Mouse (Mus musculus) limb, embryonic 11.5 days (tissue): ENCODE measurements around the gene Tasp1. TPM values are rescaled to one million over a fixed set of nuclear protein-coding genes. Genes with fewer than 3 reads are reported as not detected.
"Not testable (repeated sequence)": the region's sequence is repeated elsewhere in the genome, so short reads cannot be mapped to it uniquely, and the experiment has no call there.

ENCODE experiments used
- ATAC-seq: fragments of 200-750 bp; cut with Nextera tagmentation; 2 replicates; pipeline ENCODE4 v1.8.0; 2017; ENCODE audit warnings: low read depth; ENCODE audit not compliant: insufficient number of reproducible peaks, low FRiP score, low TSS enrichment
- DNase-seq: peaks from one replicate; pipeline ENCODE4 v3.0.0-alpha.2; 2015; ENCODE audit warnings: low spot score
- H3K27ac ChIP-seq: fragments of 300-500 bp; sonication (generic); replicated peaks from 2 replicates; pipeline ENCODE4 v1.5.1; 2014; ENCODE audit warnings: low read depth, mild to moderate bottlenecking, low read length
- H3K27me3 ChIP-seq: fragments of 300-500 bp; sonication (generic); 2 replicates; pipeline ENCODE4 v1.6.1; 2014; ENCODE audit warnings: mild to moderate bottlenecking, low read length, mixed read lengths; ENCODE audit not compliant: control insufficient read depth, insufficient read depth
- H3K36me3 ChIP-seq: fragments of 300-500 bp; sonication (generic); 2 replicates; pipeline ENCODE4 v1.6.1; 2014; ENCODE audit warnings: mild to moderate bottlenecking, low read length, moderate library complexity, mixed read lengths; ENCODE audit not compliant: control insufficient read depth, insufficient read depth
- H3K4me1 ChIP-seq: fragments of 300-500 bp; sonication (generic); 2 replicates; pipeline ENCODE4 v1.6.1; 2014; ENCODE audit warnings: low read length, mixed read lengths; ENCODE audit not compliant: control insufficient read depth, insufficient read depth
- H3K4me2 ChIP-seq: fragments of 300-500 bp; sonication (generic); 2 replicates; pipeline ENCODE4 v1.6.1; 2014; ENCODE audit warnings: low read depth, mild to moderate bottlenecking, moderate library complexity; ENCODE audit not compliant: severe bottlenecking
- H3K4me3 ChIP-seq: fragments of 300-500 bp; sonication (generic); 2 replicates; pipeline ENCODE4 v1.5.1; 2014; ENCODE audit warnings: low read depth, low read length
- H3K9ac ChIP-seq: fragments of 300-500 bp; sonication (generic); 2 replicates; pipeline ENCODE4 v1.6.1; 2014; ENCODE audit warnings: mild to moderate bottlenecking, low read length
- H3K9me3 ChIP-seq: fragments of 300-500 bp; sonication (generic); 2 replicates; pipeline ENCODE4 v1.6.1; 2016; ENCODE audit warnings: low read length; ENCODE audit not compliant: control insufficient read depth
- WGBS: fragments of 180-500 bp; shearing (Covaris S2); extraction: QIAGEN DNeasy Blood & Tissue Kit; methylation state at CpG from one replicate; pipeline ENCODE4 v1.1.7; 2014; 5-methylcytosine and 5-hydroxymethylcytosine counted together
- polyA plus RNA-seq: library from polyadenylated mRNA; unstranded; fragments of >200 nt; fragmentation: Nextera tagmentation; extraction: Ambion mirVana; gene quantifications from 2 replicates; pipeline ENCODE4 v1.2.1, GENCODE M21; 2014

Gene Tasp1
- polyA plus RNA-seq, 1 experiment from 2014 or later = 20.2 TPM

- 85% methylated on average over 5 of the region's 5 CpGs for WGBS
- Histone ChIP-seq H3K9me3 (no peaks in the 10 kb centered on the region), H3K4me1 (no peaks in the 10 kb centered on the region), H3K36me3 (no peaks in the 10 kb centered on the region), H3K27ac (no peak overlapping the region), H3K4me3 (no peak overlapping the region), H3K9ac (no peak overlapping the region), H3K4me2 (no peak overlapping the region), H3K27me3 (no peaks in the 10 kb centered on the region)
- no peak for ATAC-seq
- no peak for DNase-seq
These were observed 29.4 kb upstream of the Tasp1 start for GRCm38 (mm10) chr2:140096034-140096433.

DNA sequence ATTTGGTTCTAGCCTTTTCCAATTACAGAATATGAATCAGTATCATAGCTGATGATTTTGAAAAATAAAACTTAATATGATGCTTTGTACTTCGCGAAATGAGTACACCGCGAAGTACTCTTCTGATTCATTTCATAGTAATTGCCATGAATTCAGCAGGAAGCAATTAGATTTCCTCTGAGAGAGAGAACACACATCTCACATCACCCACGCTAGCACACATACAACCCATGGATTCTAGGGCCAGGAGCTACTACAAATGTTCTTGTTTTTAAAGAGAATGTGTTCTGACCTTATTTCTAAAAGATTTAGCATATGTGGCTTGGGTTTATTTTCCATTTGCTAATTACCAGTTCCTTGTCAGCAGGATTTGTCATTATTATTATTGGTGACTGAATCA is 26.8 kb upstream of the Tasp1 start:
- no peak for DNase-seq
- H3K4me2 ChIP-seq = no peak overlapping the region
- no peaks in the 10 kb centered on the region for H3K36me3 ChIP-seq
- no peak overlapping the region for H3K4me3 ChIP-seq
- H3K9me3 ChIP-seq = no peaks in the 10 kb centered on the region
- H3K9ac ChIP-seq = no peak overlapping the region
- H3K27ac ChIP-seq = no peak overlapping the region
- no peak for ATAC-seq
- 95% methylated on average over 5 of the region's 5 CpGs for WGBS
- H3K4me1 ChIP-seq = no peaks in the 10 kb centered on the region
- H3K27me3 ChIP-seq = no peaks in the 10 kb centered on the region

DNA sequence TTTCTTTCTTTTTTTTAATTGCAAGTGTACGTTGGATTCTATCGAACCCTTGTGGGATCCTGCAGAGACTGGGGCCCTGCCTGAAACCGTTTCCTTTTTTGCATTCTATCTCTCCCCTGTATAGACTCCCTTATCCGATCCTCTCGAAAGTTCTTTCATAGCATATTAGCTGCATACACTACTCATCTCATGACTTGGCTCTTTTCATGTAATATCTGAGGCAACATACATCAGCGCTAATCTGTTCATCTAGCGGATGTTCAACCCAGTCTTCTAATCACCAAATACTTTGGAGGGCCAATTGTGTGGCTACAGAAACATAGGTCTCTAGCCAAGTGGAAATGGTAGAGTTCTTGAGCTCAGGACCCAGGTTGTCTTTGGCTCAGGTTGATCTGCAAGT is 17.6 kb upstream of the Tasp1 start:
- Histone ChIP-seq H3K9ac (no peak overlapping the region), H3K36me3 (no peaks in the 10 kb centered on the region), H3K4me2 (no peak overlapping the region), H3K9me3 (no peaks in the 10 kb centered on the region), H3K4me3 (no peak overlapping the region), H3K4me1 (no peaks in the 10 kb centered on the region), H3K27me3 (no peaks in the 10 kb centered on the region), H3K27ac (no peak overlapping the region)
- 87% methylated on average over 7 of the region's 7 CpGs for WGBS
- ATAC-seq (no peak), DNase-seq (no peak)

- Histone ChIP-seq H3K27me3 (no peaks in the 10 kb centered on the region), H3K4me3 (no peak overlapping the region), H3K9ac (no peak overlapping the region), H3K9me3 (no peaks in the 10 kb centered on the region), H3K36me3 (no peaks in the 10 kb centered on the region), H3K4me1 (no peaks in the 10 kb centered on the region), H3K27ac (no peak overlapping the region), H3K4me2 (no peak overlapping the region)
- ATAC-seq (no peak), DNase-seq (no peak)
- WGBS = 84% methylated on average over 11 of the region's 11 CpGs
These were observed 14.4 kb upstream of the Tasp1 start for GRCm38 (mm10) chr2:140080747-140081577.

DNA sequence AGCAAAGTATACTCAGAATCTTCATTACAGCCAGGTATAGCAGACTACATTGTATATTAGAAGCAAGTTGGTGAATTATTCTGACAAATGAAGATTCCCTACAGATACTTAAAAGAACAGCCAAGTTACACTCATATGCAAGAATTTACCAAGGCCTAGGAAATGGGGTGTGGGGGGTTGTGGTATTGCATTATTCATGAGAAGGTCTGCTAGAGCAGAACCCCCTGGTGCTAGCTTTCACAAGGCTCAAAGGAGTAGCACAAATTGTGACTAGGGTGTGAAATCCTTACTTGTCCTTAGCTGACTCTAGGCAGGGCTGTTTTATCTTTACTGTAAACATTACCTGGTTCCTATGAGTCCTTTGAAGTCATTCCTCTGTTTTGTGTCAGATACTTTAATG is 12.7 kb upstream of the Tasp1 start:
- not testable (repeated sequence) for H3K4me1 ChIP-seq, ATAC-seq, H3K36me3 ChIP-seq, H3K27ac ChIP-seq, H3K9me3 ChIP-seq, H3K4me2 ChIP-seq, H3K9ac ChIP-seq, H3K4me3 ChIP-seq, DNase-seq, H3K27me3 ChIP-seq

DNA sequence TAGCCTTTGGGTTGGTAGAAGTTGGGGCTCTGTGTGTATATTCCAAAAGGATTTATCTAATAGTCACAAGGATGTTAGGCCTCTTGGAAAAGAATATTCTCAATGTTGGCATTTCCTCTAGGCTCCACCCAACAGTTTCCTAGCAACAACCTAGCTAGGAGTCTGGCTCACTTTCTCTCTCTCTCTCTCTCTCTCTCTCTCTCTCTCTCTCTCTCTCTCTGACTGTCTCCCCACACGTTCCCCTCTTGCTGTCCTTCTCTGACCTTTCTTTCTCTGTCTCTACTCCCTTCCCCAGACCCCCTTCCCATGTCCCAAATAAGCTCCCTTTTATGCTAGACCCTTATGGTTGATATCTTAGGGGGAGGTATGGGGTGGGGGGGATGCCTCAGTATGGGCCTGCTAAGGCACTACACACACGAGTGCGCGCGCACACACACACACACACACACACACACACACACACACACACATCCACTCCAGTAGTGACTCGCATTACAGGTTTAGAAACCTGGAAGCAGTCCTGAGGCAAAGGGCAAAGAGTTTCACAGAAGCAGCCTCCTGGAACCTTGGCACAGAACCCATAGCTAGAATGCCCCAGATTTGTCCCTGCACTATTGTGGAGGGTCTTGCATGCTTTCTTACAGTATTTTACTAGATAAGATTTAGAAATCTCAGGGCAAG is 12.1 kb upstream of the Tasp1 start:
- H3K27me3 ChIP-seq = no peaks in the 10 kb centered on the region
- no peak for ATAC-seq
- H3K36me3 ChIP-seq = no peaks in the 10 kb centered on the region
- no peak for DNase-seq
- WGBS = 59% methylated on average over 6 of the region's 6 CpGs
- no peak overlapping the region for H3K4me3 ChIP-seq
- H3K4me2 ChIP-seq = no peak overlapping the region
- H3K9me3 ChIP-seq = no peaks in the 10 kb centered on the region
- H3K9ac ChIP-seq = no peak overlapping the region
- no peak overlapping the region for H3K27ac ChIP-seq
- H3K4me1 ChIP-seq = no peaks in the 10 kb centered on the region

DNA sequence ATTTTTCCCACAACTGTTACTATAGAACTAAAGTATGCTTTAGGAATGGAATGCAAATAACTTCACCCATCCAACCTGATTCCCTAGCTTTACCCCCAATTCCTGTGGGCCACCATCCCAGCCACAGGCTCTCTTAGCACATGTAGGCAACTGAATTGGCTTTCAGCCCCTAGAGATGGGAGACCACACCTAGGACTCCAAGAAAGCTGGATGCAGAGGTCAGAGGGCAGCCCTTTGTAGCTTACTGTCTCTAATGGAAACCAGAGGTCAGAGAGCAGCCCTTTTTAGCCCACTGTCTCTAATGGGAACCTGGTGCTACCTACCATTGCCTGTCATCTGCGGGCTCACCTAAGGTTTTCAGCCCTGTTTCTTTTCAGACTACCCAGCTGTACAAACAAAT is 10.9 kb upstream of the Tasp1 start:
- WGBS = 33% methylated on average over 1 of the region's 1 CpGs
- Histone ChIP-seq H3K4me3 (no peak overlapping the region), H3K36me3 (no peaks in the 10 kb centered on the region), H3K27me3 (no peaks in the 10 kb centered on the region), H3K4me2 (no peak overlapping the region), H3K9me3 (no peaks in the 10 kb centered on the region), H3K9ac (no peak overlapping the region), H3K27ac (no peak overlapping the region), H3K4me1 (no peaks in the 10 kb centered on the region)
- DNase-seq (no peak), ATAC-seq (no peak)

- Histone ChIP-seq H3K27me3 (no peaks in the 10 kb centered on the region), H3K9ac (no peak overlapping the region), H3K27ac (no peak overlapping the region), H3K4me3 (no peak overlapping the region), H3K36me3 (no peaks in the 10 kb centered on the region), H3K9me3 (no peaks in the 10 kb centered on the region), H3K4me2 (no peak overlapping the region), H3K4me1 (no peaks in the 10 kb centered on the region)
- no peak for ATAC-seq
- no peak for DNase-seq
- 79% methylated on average over 3 of the region's 3 CpGs for WGBS
These were observed 8.5 kb upstream of the Tasp1 start for GRCm38 (mm10) chr2:140075150-140075549.
